Mouse (Mus musculus): Measurements from ENCODE around the gene Clec2e. TPM values are rescaled to one million over a fixed set of nuclear protein-coding genes. Genes with fewer than 3 reads are reported as not detected.

The Clec2e gene
- total and polyA plus RNA-seq, 2 experiments = 0.06 TPM; not detected in 1

DNA sequence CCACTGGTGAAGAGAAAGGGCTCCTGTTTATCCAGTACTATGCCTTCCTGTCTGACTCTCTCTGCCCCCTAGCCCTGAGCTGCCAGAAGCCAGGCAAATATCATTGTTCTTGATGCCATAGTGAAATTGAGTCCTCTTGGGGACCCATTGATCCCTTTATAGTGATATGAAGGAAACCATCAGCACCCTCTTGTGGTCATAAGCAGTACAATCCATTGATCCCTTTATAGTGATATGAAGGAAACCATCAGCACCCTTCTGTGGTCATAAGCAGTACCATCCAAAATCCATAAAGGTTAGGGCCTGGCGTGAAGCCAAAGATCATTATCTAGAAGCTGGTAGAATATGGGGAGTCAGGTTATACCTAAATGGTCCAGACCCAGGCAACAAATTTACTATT is 33.7 kb downstream of the Clec2e start:
- H3K9ac ChIP-seq (ENCODE audit: low read depth, low read length) = no peak overlapping the region
- H3K79me2 ChIP-seq (ENCODE audit: control insufficient read depth, insufficient read depth, low read length) = no peaks in the 10 kb centered on the region
- H3K27ac ChIP-seq (replicated peaks; ENCODE audit: insufficient read depth, low read depth, low read length) = no peak overlapping the region
- TF ChIP-seq CTCF (IDR thresholded peaks at IDR 0.05; ENCODE audit: low read depth, low read length) (peak; percentile 35; the same call in 1 of the 2 replicates), POLR2A (IDR thresholded peaks at IDR 0.05; ENCODE audit: extremely low read depth, insufficient read depth, low read length) (no peak)
- no peaks in the 10 kb centered on the region for H3K36me3 ChIP-seq (ENCODE audit: control insufficient read depth, insufficient read depth, low read length)
- DNase-seq (ENCODE audit: extremely low read depth, low read depth, low spot score) = peak; percentile 59
- WGBS = 12% methylated on average over 1 of the region's 1 CpGs
- no peaks in the 10 kb centered on the region for H3K4me1 ChIP-seq (ENCODE audit: control insufficient read depth, insufficient read depth, low read length)
- H3K27me3 ChIP-seq (ENCODE audit: control insufficient read depth, insufficient read depth, low read length) = no peaks in the 10 kb centered on the region
- no peak overlapping the region for H3K4me3 ChIP-seq (ENCODE audit: insufficient read depth, low read depth, low read length)

DNA sequence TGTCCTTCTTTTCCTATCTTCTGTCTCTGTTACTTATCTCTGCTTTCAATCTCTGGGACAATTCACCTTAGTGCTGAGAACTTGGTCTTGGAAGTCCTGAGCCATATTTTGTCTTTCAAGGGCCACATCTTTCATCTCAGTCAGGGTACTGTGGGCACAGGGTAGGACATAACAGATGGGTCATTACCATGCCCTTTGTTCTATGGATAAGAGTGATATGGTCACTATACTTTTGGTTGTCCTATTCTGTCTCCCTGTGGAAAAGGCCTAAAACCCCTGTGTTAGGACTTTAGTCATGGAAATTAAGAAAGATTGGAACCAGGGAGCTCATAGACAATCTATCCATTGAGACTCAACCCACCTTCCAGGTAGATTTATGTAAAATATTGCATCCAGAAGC is 34.2 kb downstream of the Clec2e start:
- H3K27me3 ChIP-seq (ENCODE audit: control insufficient read depth, insufficient read depth, low read length) = no peaks in the 10 kb centered on the region
- no peaks in the 10 kb centered on the region for H3K36me3 ChIP-seq (ENCODE audit: control insufficient read depth, insufficient read depth, low read length)
- H3K4me3 ChIP-seq (ENCODE audit: insufficient read depth, low read depth, low read length) = no peak overlapping the region
- TF ChIP-seq CTCF (IDR thresholded peaks at IDR 0.05; ENCODE audit: low read depth, low read length) (no peak), POLR2A (IDR thresholded peaks at IDR 0.05; ENCODE audit: extremely low read depth, insufficient read depth, low read length) (no peak)
- no peaks in the 10 kb centered on the region for H3K4me1 ChIP-seq (ENCODE audit: control insufficient read depth, insufficient read depth, low read length)
- no peaks in the 10 kb centered on the region for H3K79me2 ChIP-seq (ENCODE audit: control insufficient read depth, insufficient read depth, low read length)
- H3K27ac ChIP-seq (replicated peaks; ENCODE audit: insufficient read depth, low read depth, low read length) = no peak overlapping the region
- H3K9ac ChIP-seq (ENCODE audit: low read depth, low read length) = no peak overlapping the region
- no peak for DNase-seq (ENCODE audit: extremely low read depth, low read depth, low spot score)

DNA sequence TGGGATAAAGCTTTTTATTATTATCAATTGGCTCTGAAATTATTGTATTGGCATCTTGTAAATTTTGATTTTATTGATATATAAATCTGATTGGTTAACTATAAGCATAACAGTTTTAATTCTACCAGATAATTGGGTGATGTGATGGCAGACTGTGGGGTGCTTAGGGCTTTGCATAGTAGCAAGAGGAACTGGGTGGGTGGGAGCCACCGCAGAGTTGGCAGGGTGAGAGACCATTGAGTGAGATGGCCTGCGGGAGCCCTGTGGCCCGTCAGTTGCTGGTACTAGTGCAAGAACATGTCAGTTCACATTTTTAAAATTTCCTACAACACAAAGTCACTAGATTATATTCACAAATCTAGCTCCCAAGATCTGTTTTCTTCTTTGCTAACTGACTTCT is 34.9 kb downstream of the Clec2e start:
- Histone ChIP-seq H3K27me3 (ENCODE audit: control insufficient read depth, insufficient read depth, low read length) (no peaks in the 10 kb centered on the region), H3K4me3 (ENCODE audit: insufficient read depth, low read depth, low read length) (no peak overlapping the region), H3K36me3 (ENCODE audit: control insufficient read depth, insufficient read depth, low read length) (no peaks in the 10 kb centered on the region), H3K79me2 (ENCODE audit: control insufficient read depth, insufficient read depth, low read length) (no peaks in the 10 kb centered on the region), H3K9ac (ENCODE audit: low read depth, low read length) (no peak overlapping the region), H3K27ac (replicated peaks; ENCODE audit: insufficient read depth, low read depth, low read length) (no peak overlapping the region), H3K4me1 (ENCODE audit: control insufficient read depth, insufficient read depth, low read length) (no peaks in the 10 kb centered on the region)
- no peak for DNase-seq (ENCODE audit: extremely low read depth, low read depth, low spot score)
- TF ChIP-seq POLR2A (IDR thresholded peaks at IDR 0.05; ENCODE audit: extremely low read depth, insufficient read depth, low read length) (no peak), CTCF (IDR thresholded peaks at IDR 0.05; ENCODE audit: low read depth, low read length) (no peak)
- WGBS = 95% methylated on average over 3 of the region's 3 CpGs

- Histone ChIP-seq H3K9ac (ENCODE audit: low read depth, low read length) (no peak overlapping the region), H3K4me1 (ENCODE audit: control insufficient read depth, insufficient read depth, low read length) (no peaks in the 10 kb centered on the region), H3K36me3 (ENCODE audit: control insufficient read depth, insufficient read depth, low read length) (no peaks in the 10 kb centered on the region), H3K27ac (replicated peaks; ENCODE audit: insufficient read depth, low read depth, low read length) (no peak overlapping the region), H3K79me2 (ENCODE audit: control insufficient read depth, insufficient read depth, low read length) (no peaks in the 10 kb centered on the region), H3K27me3 (ENCODE audit: control insufficient read depth, insufficient read depth, low read length) (no peaks in the 10 kb centered on the region), H3K4me3 (ENCODE audit: insufficient read depth, low read depth, low read length) (no peak overlapping the region)
- TF ChIP-seq CTCF (IDR thresholded peaks at IDR 0.05; ENCODE audit: low read depth, low read length) = no peak
- TF ChIP-seq POLR2A (IDR thresholded peaks at IDR 0.05; ENCODE audit: extremely low read depth, insufficient read depth, low read length) = no peak
- WGBS = 86% methylated on average over 3 of the region's 3 CpGs
- no peak for DNase-seq (ENCODE audit: extremely low read depth, low read depth, low spot score)
These were observed 35.3 kb downstream of the Clec2e start for GRCm38 (mm10) chr6:129065407-129065806.

GRCm38 (mm10) chr6:129058013-129058412 is 42.7 kb downstream of the Clec2e start:
- Histone ChIP-seq H3K4me3 (ENCODE audit: insufficient read depth, low read depth, low read length) (no peak overlapping the region), H3K9ac (ENCODE audit: low read depth, low read length) (no peak overlapping the region), H3K79me2 (ENCODE audit: control insufficient read depth, insufficient read depth, low read length) (no peaks in the 10 kb centered on the region), H3K27me3 (ENCODE audit: control insufficient read depth, insufficient read depth, low read length) (no peaks in the 10 kb centered on the region), H3K4me1 (ENCODE audit: control insufficient read depth, insufficient read depth, low read length) (no peaks in the 10 kb centered on the region), H3K27ac (replicated peaks; ENCODE audit: insufficient read depth, low read depth, low read length) (no peak overlapping the region), H3K36me3 (ENCODE audit: control insufficient read depth, insufficient read depth, low read length) (no peaks in the 10 kb centered on the region)
- DNase-seq (ENCODE audit: extremely low read depth, low read depth, low spot score) = no peak
- TF ChIP-seq POLR2A (IDR thresholded peaks at IDR 0.05; ENCODE audit: extremely low read depth, insufficient read depth, low read length) (no peak), CTCF (IDR thresholded peaks at IDR 0.05; ENCODE audit: low read depth, low read length) (no peak)

DNA sequence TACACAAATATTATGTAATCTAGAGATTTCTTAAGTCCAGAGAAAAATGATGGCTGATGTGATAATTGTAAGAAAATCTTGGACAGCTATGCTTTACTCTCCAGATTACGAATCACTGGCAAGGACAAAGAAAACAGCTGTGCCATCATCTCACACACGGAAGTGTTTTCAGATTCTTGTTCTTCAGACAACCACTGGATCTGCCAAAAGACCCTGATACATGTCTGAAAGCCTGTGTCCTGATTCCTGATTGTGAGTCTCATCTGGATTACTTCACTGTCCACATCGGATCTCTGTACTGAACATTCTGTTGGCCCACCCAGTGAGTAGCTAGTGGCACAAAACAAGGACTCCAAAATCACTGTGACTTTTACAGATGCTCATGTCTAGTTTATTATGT is 44.5 kb downstream of the Clec2e start:
- Histone ChIP-seq H3K79me2 (ENCODE audit: control insufficient read depth, insufficient read depth, low read length) (no peaks in the 10 kb centered on the region), H3K9ac (ENCODE audit: low read depth, low read length) (no peak overlapping the region), H3K27me3 (ENCODE audit: control insufficient read depth, insufficient read depth, low read length) (no peaks in the 10 kb centered on the region), H3K36me3 (ENCODE audit: control insufficient read depth, insufficient read depth, low read length) (no peaks in the 10 kb centered on the region), H3K4me3 (ENCODE audit: insufficient read depth, low read depth, low read length) (no peak overlapping the region), H3K27ac (replicated peaks; ENCODE audit: insufficient read depth, low read depth, low read length) (no peak overlapping the region), H3K4me1 (ENCODE audit: control insufficient read depth, insufficient read depth, low read length) (no peaks in the 10 kb centered on the region)
- TF ChIP-seq POLR2A (IDR thresholded peaks at IDR 0.05; ENCODE audit: extremely low read depth, insufficient read depth, low read length) (no peak), CTCF (IDR thresholded peaks at IDR 0.05; ENCODE audit: low read depth, low read length) (no peak)
- 83% methylated on average over 3 of the region's 3 CpGs for WGBS
- no peak for DNase-seq (ENCODE audit: extremely low read depth, low read depth, low spot score)

Data from liver, adult 2 months (tissue).